Mouse (Mus musculus): ENCODE measurements around the gene Tmem240. TPM values are rescaled to one million over a fixed set of nuclear protein-coding genes. Genes with fewer than 3 reads are reported as not detected.

The Tmem240 gene
- 0.23 and 0.41 TPM in 2 replicates for total RNA-seq (2023)

GRCm38 (mm10) chr4:155734350-155734941, at the start of gene Tmem240:
Gene Tmem240, plus strand, starts transcription at chr4:155734800.

DNA sequence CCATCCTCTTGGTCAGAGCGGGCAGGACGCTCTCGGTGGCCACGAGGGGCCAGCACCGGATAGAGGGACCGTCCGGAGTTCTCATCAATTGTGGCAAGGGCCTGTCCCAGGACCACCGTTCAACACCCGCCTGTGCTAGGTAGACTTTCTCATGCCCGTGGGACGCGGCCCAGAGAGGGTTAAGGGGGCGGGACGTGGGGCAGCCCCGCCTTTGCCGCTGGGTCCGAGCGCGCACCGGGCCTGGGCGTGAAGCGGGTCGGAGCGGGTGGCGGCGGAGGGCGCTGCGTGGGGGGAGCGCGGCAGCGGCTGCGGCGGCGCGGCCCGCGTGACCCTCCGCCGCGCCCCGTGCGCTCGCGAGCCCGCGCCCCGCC, 40.5 kb upstream of the Tmem240 start, which contains the start of gene Fndc10:
Gene Fndc10 (plus strand): TSS at position 232 of the 371 bp plus-strand sequence.

GRCm38 (mm10) chr4:155704721-155705591, 29.6 kb upstream of the Tmem240 start, which contains the start of gene Ssu72:
Gene Ssu72, plus strand, starts transcription at chr4:155704800.

GRCm38 (mm10) chr4:155760613-155761355, 26.2 kb downstream of the Tmem240 start, which contains the start of gene Atad3a:
Gene Atad3a, minus strand, starts transcription at chr4:155761093.

DNA sequence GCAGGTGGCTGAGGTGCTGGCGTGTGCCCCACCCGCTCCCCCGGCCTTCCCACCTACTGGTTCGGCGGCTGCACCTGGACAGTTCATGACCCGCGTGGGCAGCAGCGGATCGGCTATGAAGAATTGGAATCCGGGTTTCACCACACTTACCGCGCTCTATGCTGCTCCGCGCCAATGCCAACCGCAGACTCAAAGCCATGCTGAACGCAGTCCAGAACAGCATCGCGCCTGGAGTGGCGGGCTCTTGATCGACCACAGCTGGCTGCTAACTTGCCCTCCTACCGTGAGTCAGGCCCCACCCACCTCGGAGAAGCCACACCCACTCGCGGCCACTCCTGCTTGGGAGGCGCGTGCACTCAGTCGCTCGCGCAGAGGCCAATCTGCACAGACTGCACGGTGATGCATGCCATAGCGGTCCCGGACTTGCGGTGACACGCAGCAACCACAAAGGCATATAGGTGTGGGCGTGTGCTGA, 39.7 kb downstream of the Tmem240 start, which contains the start of gene Vwa1:
Gene Vwa1 (minus strand): TSS at position 419 of the 475 bp plus-strand sequence.

GRCm38 (mm10) chr4:155785819-155786218, 51.2 kb downstream of the Tmem240 start, which contains the start of gene Tmem88b:
Gene Tmem88b, minus strand, starts transcription at chr4:155785874.

DNA sequence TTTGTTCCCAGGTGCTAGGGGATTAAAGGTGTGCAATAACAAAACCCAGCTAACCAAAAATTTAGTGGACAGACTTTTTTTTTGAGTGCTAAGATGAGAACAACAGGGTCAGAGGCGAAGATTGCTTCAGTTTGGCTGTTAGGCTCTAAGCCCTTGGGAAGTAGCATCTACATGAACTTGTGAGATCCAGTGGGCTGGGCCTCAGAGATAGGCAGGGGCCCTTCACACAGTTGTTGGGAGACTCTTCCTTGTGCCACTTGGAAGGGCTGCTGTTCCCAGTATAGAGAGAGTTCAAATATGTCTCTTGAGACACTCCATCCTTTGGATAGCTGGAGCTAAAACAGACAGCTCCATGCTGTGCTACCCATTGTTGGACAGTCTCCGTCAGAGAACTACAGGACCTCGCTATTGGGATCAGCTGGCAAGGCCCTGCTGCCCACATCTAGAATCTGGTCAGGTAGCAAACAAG, 55.5 kb downstream of the Tmem240 start, which contains the start of gene Ankrd65:
Gene Ankrd65 (plus strand): TSS at position 419 of the 469 bp plus-strand sequence.

Other genes starting within 250 kb of the Tmem240 start
- gene Gnb1, start 243.4 kb upstream of the Tmem240 start, total RNA-seq (2023), result 221 and 270 TPM in 2 replicates
- 364 and 368 TPM in 2 replicates for gene Nadk, start 172.4 kb upstream of the Tmem240 start, total RNA-seq (2023)
- gene Slc35e2, start 133.4 kb upstream of the Tmem240 start, total RNA-seq (2023), result 13.1 and 16.4 TPM in 2 replicates
- 181 and 295 TPM in 2 replicates for gene Cdk11b, start 109.9 kb upstream of the Tmem240 start, total RNA-seq (2023)
- not detected in 2 replicates for gene Gm10563, start 89.4 kb upstream of the Tmem240 start, total RNA-seq (2023)
- 0.34 and 1.3 TPM in 2 replicates for gene Mmp23, start 81.4 kb upstream of the Tmem240 start, total RNA-seq (2023)
- gene Mib2, start 65.6 kb upstream of the Tmem240 start, total RNA-seq (2023), result 30.7 and 38.4 TPM in 2 replicates
- gene Fndc10, start 40.5 kb upstream of the Tmem240 start, total RNA-seq (2023), result 0.22 and 0.54 TPM in 2 replicates
- gene Ssu72, start 30.0 kb upstream of the Tmem240 start, total RNA-seq (2023), result 82.1 and 98.7 TPM in 2 replicates
- 7.3 and 11.4 TPM in 2 replicates for gene Atad3a, start 26.3 kb downstream of the Tmem240 start, total RNA-seq (2023)
- gene Vwa1, start 39.9 kb downstream of the Tmem240 start, total RNA-seq (2023), result not detected in 2 replicates
- not detected in 2 replicates for gene Tmem88b, start 51.1 kb downstream of the Tmem240 start, total RNA-seq (2023)
- gene Ankrd65, start 55.6 kb downstream of the Tmem240 start, total RNA-seq (2023), result not detected in 2 replicates
- gene Mrpl20, start 68.1 kb downstream of the Tmem240 start, total RNA-seq (2023), result 45.0 and 61.8 TPM in 2 replicates
- gene Ccnl2, start 77.7 kb downstream of the Tmem240 start, total RNA-seq (2023), result 162 and 225 TPM in 2 replicates
- gene Aurkaip1, start 96.5 kb downstream of the Tmem240 start, total RNA-seq (2023), result 98.0 and 129 TPM in 2 replicates
- 0.23 and 1.3 TPM in 2 replicates for gene Mxra8, start 104.9 kb downstream of the Tmem240 start, total RNA-seq (2023)
- 49.9 and 68.5 TPM in 2 replicates for gene Dvl1, start 112.6 kb downstream of the Tmem240 start, total RNA-seq (2023)
- gene Tas1r3, start 128.6 kb downstream of the Tmem240 start, total RNA-seq (2023), result 2.3 and 2.6 TPM in 2 replicates
- 20.5 and 22.6 TPM in 2 replicates for gene Cptp, start 134.6 kb downstream of the Tmem240 start, total RNA-seq (2023)
- gene Ints11, start 134.7 kb downstream of the Tmem240 start, total RNA-seq (2023), result 31.9 and 42.4 TPM in 2 replicates
- gene Pusl1, start 157.0 kb downstream of the Tmem240 start, total RNA-seq (2023), result 10.6 and 10.8 TPM in 2 replicates
- gene Acap3, start 157.0 kb downstream of the Tmem240 start, total RNA-seq (2023), result 55.0 and 80.6 TPM in 2 replicates
- gene Ube2j2, start 209.0 kb downstream of the Tmem240 start, total RNA-seq (2023), result 100 and 130 TPM in 2 replicates
- 18.1 and 25.1 TPM in 2 replicates for gene C1qtnf12, start 227.5 kb downstream of the Tmem240 start, total RNA-seq (2023)

All from neutrophil, adult 65 days (primary cell).